Mouse (Mus musculus): ENCODE data around the gene Rfx2.

GRCm38 (mm10) chr17:56849710-56850109 is 18.9 kb upstream of the Rfx2 start:
- no peak for TF ChIP-seq POLR2A (IDR thresholded peaks at IDR 0.05; ENCODE audit: borderline replicate concordance, low read depth, low read length)
- TF ChIP-seq CTCF (IDR thresholded peaks at IDR 0.05; ENCODE audit: low read depth, low read length), result no peak

All from bone marrow macrophage, adult 2 months (primary cell).